Mouse (Mus musculus): ENCODE results near the gene Oser1. TPM values are rescaled to one million over a fixed set of nuclear protein-coding genes. Genes with fewer than 3 reads are reported as not detected.

Oser1 gene
- polyA plus RNA-seq, 1 experiment, result 44.6 TPM

GRCm38 (mm10) chr2:163431289-163431688, 6.8 kb upstream of the Oser1 start:
- peaks cover 9% of the 10 kb centered on the region for H3K27me3 ChIP-seq (ENCODE audit: control insufficient read depth, insufficient read depth, insufficient read length)
- no peaks in the 10 kb centered on the region for H3K79me2 ChIP-seq (ENCODE audit: control insufficient read depth, insufficient read depth)
- H3K79me3 ChIP-seq (ENCODE audit: low read depth), result no peaks in the 10 kb centered on the region
- no peak overlapping the region for H3ac ChIP-seq (ENCODE audit: control insufficient read depth, insufficient read length, low read depth)
- H3K36me3 ChIP-seq (ENCODE audit: control insufficient read depth, insufficient read depth), result no peaks in the 10 kb centered on the region
- H3K4me3 ChIP-seq (ENCODE audit: insufficient read depth, poor library complexity, severe bottlenecking), result no peak overlapping the region
- no peak for TF ChIP-seq CEBPB (IDR thresholded peaks at IDR 0.05; ENCODE audit: low read depth)
- TF ChIP-seq FOSL1 (IDR thresholded peaks at IDR 0.05; ENCODE audit: insufficient read depth, low read length, poor library complexity, severe bottlenecking), result no peak
- no peak for TF ChIP-seq MYOG (IDR thresholded peaks at IDR 0.05; ENCODE audit: control insufficient read depth, extremely low read depth, insufficient read length)
- TF ChIP-seq CTCF (IDR thresholded peaks at IDR 0.05; ENCODE audit: control insufficient read depth, insufficient read depth, insufficient read length), result no peak
- TF ChIP-seq MYOD1 (IDR thresholded peaks at IDR 0.05; ENCODE audit: control insufficient read depth, insufficient read length, low read depth), result no peak
- TF ChIP-seq MAX (IDR thresholded peaks at IDR 0.05), result no peak
- TF ChIP-seq USF1 (IDR thresholded peaks at IDR 0.05; ENCODE audit: low read depth), result no peak

- peaks cover 5% of the 10 kb centered on the region for H3K27me3 ChIP-seq (ENCODE audit: control insufficient read depth, insufficient read depth, insufficient read length)
- H3K36me3 ChIP-seq (ENCODE audit: control insufficient read depth, insufficient read depth), result no peaks in the 10 kb centered on the region
- H3ac ChIP-seq (ENCODE audit: control insufficient read depth, insufficient read length, low read depth), result no peak overlapping the region
- H3K79me2 ChIP-seq (ENCODE audit: control insufficient read depth, insufficient read depth), result no peaks in the 10 kb centered on the region
- no peak for TF ChIP-seq MAX (IDR thresholded peaks at IDR 0.05)
- TF ChIP-seq FOSL1 (IDR thresholded peaks at IDR 0.05; ENCODE audit: insufficient read depth, low read length, poor library complexity, severe bottlenecking), result no peak
- TF ChIP-seq CEBPB (IDR thresholded peaks at IDR 0.05; ENCODE audit: low read depth), result no peak
- TF ChIP-seq MYOG (IDR thresholded peaks at IDR 0.05; ENCODE audit: control insufficient read depth, extremely low read depth, insufficient read length), result no peak
- TF ChIP-seq USF1 (IDR thresholded peaks at IDR 0.05; ENCODE audit: low read depth), result no peak
- TF ChIP-seq MYOD1 (IDR thresholded peaks at IDR 0.05; ENCODE audit: control insufficient read depth, insufficient read length, low read depth), result no peak
- no peak for TF ChIP-seq CTCF (IDR thresholded peaks at IDR 0.05; ENCODE audit: control insufficient read depth, insufficient read depth, insufficient read length)
- H3K4me3 ChIP-seq (ENCODE audit: insufficient read depth, poor library complexity, severe bottlenecking), result no peak overlapping the region
- no peaks in the 10 kb centered on the region for H3K79me3 ChIP-seq (ENCODE audit: low read depth)
Observed at GRCm38 (mm10) chr2:163428346-163429011, 4.0 kb upstream of the Oser1 start.

- TF ChIP-seq FOSL1 (IDR thresholded peaks at IDR 0.05; ENCODE audit: insufficient read depth, low read length, poor library complexity, severe bottlenecking) (no peak), MYOG (IDR thresholded peaks at IDR 0.05; ENCODE audit: control insufficient read depth, extremely low read depth, insufficient read length) (no peak), CTCF (IDR thresholded peaks at IDR 0.05; ENCODE audit: control insufficient read depth, insufficient read depth, insufficient read length) (no peak), USF1 (IDR thresholded peaks at IDR 0.05; ENCODE audit: low read depth) (no peak), MAX (IDR thresholded peaks at IDR 0.05) (no peak), CEBPB (IDR thresholded peaks at IDR 0.05; ENCODE audit: low read depth) (no peak)
- H3K27me3 ChIP-seq (ENCODE audit: control insufficient read depth, insufficient read depth, insufficient read length), result no peaks in the 10 kb centered on the region
- H3K79me3 ChIP-seq (ENCODE audit: low read depth), result peaks cover 21% of the 10 kb centered on the region
- H3K79me2 ChIP-seq (ENCODE audit: control insufficient read depth, insufficient read depth), result peaks cover 35% of the 10 kb centered on the region
- no peaks in the 10 kb centered on the region for H3K36me3 ChIP-seq (ENCODE audit: control insufficient read depth, insufficient read depth)
- H3ac ChIP-seq (ENCODE audit: control insufficient read depth, insufficient read length, low read depth), result no peak overlapping the region
- H3K4me3 ChIP-seq (ENCODE audit: insufficient read depth, poor library complexity, severe bottlenecking), result no peak overlapping the region
Observed at GRCm38 (mm10) chr2:163422895-163423660, 1.4 kb downstream of the Oser1 start.

DNA sequence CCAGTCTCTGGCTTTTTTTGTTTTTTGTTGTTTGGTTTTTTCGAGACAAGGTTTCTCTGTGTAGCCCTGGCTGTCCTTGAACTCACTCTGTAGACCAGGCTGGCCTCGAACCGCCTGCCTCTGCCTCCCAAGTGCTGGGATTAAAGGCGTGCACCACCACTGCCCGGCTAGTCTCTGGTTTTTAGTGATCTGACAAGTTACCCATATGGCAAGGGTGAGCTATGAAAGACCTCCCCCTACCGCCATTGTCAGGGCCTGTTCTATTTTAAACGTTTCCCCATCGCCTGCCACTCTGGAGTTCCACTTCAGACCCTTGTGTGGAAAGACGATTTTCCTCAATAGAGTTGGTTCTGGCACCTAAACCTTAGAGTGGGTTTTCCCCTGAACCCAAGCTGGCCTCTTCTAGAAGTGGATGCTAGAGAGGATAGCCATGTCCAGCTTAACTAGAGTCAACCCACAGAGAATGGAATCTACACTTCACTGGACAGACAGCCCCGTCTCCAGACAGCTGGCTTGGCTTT, 4.1 kb downstream of the Oser1 start:
- Histone ChIP-seq H3K79me3 (ENCODE audit: low read depth) (peaks cover 47% of the 10 kb centered on the region), H3K36me3 (ENCODE audit: control insufficient read depth, insufficient read depth) (peaks cover 4% of the 10 kb centered on the region), H3K4me3 (ENCODE audit: insufficient read depth, poor library complexity, severe bottlenecking) (peak overlapping the region; percentile 71), H3K79me2 (ENCODE audit: control insufficient read depth, insufficient read depth) (peaks cover 62% of the 10 kb centered on the region), H3ac (ENCODE audit: control insufficient read depth, insufficient read length, low read depth) (peak overlapping the region; percentile 95), H3K27me3 (ENCODE audit: control insufficient read depth, insufficient read depth, insufficient read length) (no peaks in the 10 kb centered on the region)
- no peak for TF ChIP-seq MYOG (IDR thresholded peaks at IDR 0.05; ENCODE audit: control insufficient read depth, extremely low read depth, insufficient read length)

DNA sequence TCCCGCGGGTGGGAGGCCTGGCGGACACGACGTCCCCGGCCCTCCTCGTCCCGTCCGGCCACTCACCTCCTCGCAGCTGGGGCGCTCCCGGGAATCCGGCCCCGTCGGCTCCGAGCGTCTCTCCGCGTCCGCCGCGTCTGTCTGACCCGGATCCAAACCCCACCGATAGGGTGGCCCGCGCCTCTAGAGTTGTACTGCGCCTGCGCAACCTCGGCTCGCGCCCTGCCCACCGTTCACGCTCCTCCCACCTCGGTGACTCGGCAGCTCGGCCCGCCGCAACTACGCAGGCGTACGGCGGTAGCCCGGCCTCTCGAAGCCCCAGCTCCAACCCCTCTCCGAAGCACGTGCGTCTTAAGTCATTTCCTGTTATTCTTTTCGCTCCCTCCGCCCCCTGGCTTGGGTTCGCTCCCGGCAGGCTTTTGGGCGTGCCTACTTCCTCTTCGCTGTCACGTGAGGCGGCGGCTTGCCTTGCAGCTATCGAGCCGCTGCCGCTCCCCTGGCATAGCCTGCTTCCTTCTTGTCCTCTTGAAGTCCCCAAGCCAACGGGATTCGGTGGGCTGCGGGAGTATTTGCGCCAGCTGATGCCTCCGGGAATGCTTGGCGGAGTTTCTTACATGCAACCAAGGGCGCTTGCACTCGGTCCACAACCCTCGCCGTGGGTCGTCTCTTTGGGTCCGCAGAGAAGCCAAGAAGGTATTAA, 5.0 kb downstream of the Oser1 start:
- peaks cover 71% of the 10 kb centered on the region for H3K79me2 ChIP-seq (ENCODE audit: control insufficient read depth, insufficient read depth)
- peaks cover 50% of the 10 kb centered on the region for H3K79me3 ChIP-seq (ENCODE audit: low read depth)
- peak overlapping the region; percentile 95 for H3K4me3 ChIP-seq (ENCODE audit: insufficient read depth, poor library complexity, severe bottlenecking)
- no peaks in the 10 kb centered on the region for H3K27me3 ChIP-seq (ENCODE audit: control insufficient read depth, insufficient read depth, insufficient read length)
- H3ac ChIP-seq (ENCODE audit: control insufficient read depth, insufficient read length, low read depth), result peak overlapping the region; percentile 98
- peaks cover 14% of the 10 kb centered on the region for H3K36me3 ChIP-seq (ENCODE audit: control insufficient read depth, insufficient read depth)
- TF ChIP-seq MAX (IDR thresholded peaks at IDR 0.05) (peak; percentile 98), CTCF (IDR thresholded peaks at IDR 0.05; ENCODE audit: control insufficient read depth, insufficient read depth, insufficient read length) (no peak), CEBPB (IDR thresholded peaks at IDR 0.05; ENCODE audit: low read depth) (no peak), MYOD1 (IDR thresholded peaks at IDR 0.05; ENCODE audit: control insufficient read depth, insufficient read length, low read depth) (no peak), USF1 (IDR thresholded peaks at IDR 0.05; ENCODE audit: low read depth) (peak; percentile 96), MYOG (IDR thresholded peaks at IDR 0.05; ENCODE audit: control insufficient read depth, extremely low read depth, insufficient read length) (no peak), FOSL1 (IDR thresholded peaks at IDR 0.05; ENCODE audit: insufficient read depth, low read length, poor library complexity, severe bottlenecking) (no peak)
